26 mouse cellular contexts compared by ENCODE assay signal in the genomic region with DNA sequence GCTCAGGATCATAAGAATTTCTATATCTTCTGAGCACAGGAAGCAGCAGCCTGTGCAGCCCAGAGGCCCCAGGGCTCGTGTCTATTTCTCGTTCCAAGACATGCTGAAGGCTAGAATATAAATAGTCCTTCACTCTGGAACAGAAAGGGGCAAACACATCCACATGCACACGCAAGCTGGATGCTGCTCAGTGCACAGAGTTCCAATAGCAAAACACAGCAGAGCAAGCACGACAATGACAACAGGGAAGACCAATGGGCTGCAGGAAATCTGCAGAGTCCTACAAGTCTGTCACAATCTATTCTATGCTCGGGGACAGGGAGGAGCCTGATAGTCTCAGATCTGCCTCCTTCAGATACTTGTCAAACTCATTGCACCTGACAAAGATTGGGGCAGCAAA. TPM values are rescaled to one million over a fixed set of nuclear protein-coding genes. Genes with fewer than 3 reads are reported as not detected.
A peak's percentile ranks its signal among the peaks of the same experiment; 100 is the strongest.
DNase-seq lines count a peak whose midpoint lies in the region; ATAC-seq lines count a peak whose summit lies in the region.
"Had no signal": no experiment of that assay in that cellular context is flagged by ENCODE, and none has a peak within 500 bp of the region (broad histone marks: within the 10 kb centered on the region; RNA-seq: fewer than 3 reads in every experiment).

No protein-coding gene starts in this region.

- intact Hi-C loops in left cerebral cortex, postnatal 25 days (cut with DNase I): no loop called here

- H3K4me1 ChIP-seq in forebrain, embryonic 16.5 days (replicated peaks; ENCODE audit: control insufficient read depth, insufficient read depth, low read length): peaks cover 12% of the 10 kb centered on the region
- H3K4me1 ChIP-seq in forebrain, embryonic 10.5 days: peaks cover 8% of the 10 kb centered on the region
- peaks cover 9% of the 10 kb centered on the region for H3K4me1 ChIP-seq in heart, embryonic 12.5 days (replicated peaks)
- H3K4me1 ChIP-seq: embryonic facial prominence, embryonic 13.5 days; hindbrain, embryonic 10.5 days; intestine, embryonic 15.5 days had no signal

- H3K4me2 ChIP-seq in forebrain, embryonic 16.5 days (ENCODE audit: low read length): no peak overlapping the region
- no peak overlapping the region; the same call in 1 of the 2 replicates for H3K4me2 ChIP-seq in heart, embryonic 12.5 days
- H3K4me2 ChIP-seq: embryonic facial prominence, embryonic 13.5 days; intestine, embryonic 15.5 days had no signal

- H3K36me3 ChIP-seq in forebrain, embryonic 16.5 days (ENCODE audit: control insufficient read depth, insufficient read depth): no peaks in the 10 kb centered on the region
- no peaks in the 10 kb centered on the region for H3K36me3 ChIP-seq in forebrain, embryonic 10.5 days (replicated peaks)
- H3K36me3 ChIP-seq in heart, embryonic 12.5 days: no peaks in the 10 kb centered on the region
- H3K36me3 ChIP-seq: embryonic facial prominence, embryonic 13.5 days; hindbrain, embryonic 10.5 days; intestine, embryonic 15.5 days had no signal

- H3K9me3 ChIP-seq in forebrain, embryonic 16.5 days (ENCODE audit: control insufficient read depth, low read length): no peaks in the 10 kb centered on the region
- H3K9me3 ChIP-seq in forebrain, embryonic 10.5 days: no peaks in the 10 kb centered on the region
- no peaks in the 10 kb centered on the region for H3K9me3 ChIP-seq in heart, embryonic 12.5 days (replicated peaks)
- H3K9me3 ChIP-seq: embryonic facial prominence, embryonic 13.5 days; hindbrain, embryonic 10.5 days; intestine, embryonic 15.5 days had no signal

- WGBS in forebrain, embryonic 16.5 days: 78% methylated on average over 5 of the region's 5 CpGs
- 85% methylated on average over 5 of the region's 5 CpGs for WGBS in forebrain, embryonic 10.5 days
- 32% methylated on average over 5 of the region's 5 CpGs for WGBS in heart, embryonic 12.5 days

- peak; percentile 59 for ATAC-seq in forebrain, embryonic 16.5 days
- no peak for ATAC-seq in heart, embryonic 12.5 days (ENCODE audit: insufficient number of reproducible peaks, low FRiP score)
- ATAC-seq: CD4-positive, CD25-positive, alpha-beta regulatory T cell, adult 4 months; hindbrain, embryonic 16.5 days; intestine, embryonic 15.5 days; midbrain, embryonic 16.5 days had no signal

- no peak overlapping the region for H3K4me3 ChIP-seq in forebrain, embryonic 16.5 days (replicated peaks; ENCODE audit: low read length)
- no peak overlapping the region for H3K4me3 ChIP-seq in forebrain, embryonic 10.5 days
- H3K4me3 ChIP-seq in heart, embryonic 12.5 days: no peak overlapping the region
- H3K4me3 ChIP-seq: embryonic facial prominence, embryonic 13.5 days; erythroblast, embryonic 14.5 days; hindbrain, embryonic 10.5 days; intestine, embryonic 15.5 days; myocyte had no signal

- no peak overlapping the region for H3K9ac ChIP-seq in forebrain, embryonic 16.5 days (replicated peaks; ENCODE audit: low read depth, low read length)
- no peak overlapping the region for H3K9ac ChIP-seq in heart, embryonic 12.5 days
- H3K9ac ChIP-seq: embryonic facial prominence, embryonic 13.5 days; intestine, embryonic 15.5 days had no signal

- DNase-seq in forebrain, embryonic 10.5 days (ENCODE audit: extremely low spot score, low spot score): no peak
- DNase-seq in heart, adult 11 months: peak; percentile 82
- DNase-seq in left cerebral cortex, postnatal 25 days (ENCODE audit: low spot score in 2 of 2): peak; percentile 12 to 24
- no peak for DNase-seq in left cerebral cortex, adult 9 months (ENCODE audit: low spot score in 2 of 2)
- peak; percentile 3 for DNase-seq in right cerebral cortex, postnatal 4 days
- no peak for DNase-seq in neural tube, embryonic 10.5 days (ENCODE audit: extremely low spot score, low spot score)
- DNase-seq: adrenal gland, postnatal 14 days; cerebellum, adult 8-10 months; cerebellum, postnatal 36 days; embryo, embryonic 11 days; kidney, adult 8-10 months; kidney, postnatal 14 days; thymus, adult 18-20 months; thymus, postnatal 36 days had no signal

- H3K27me3 ChIP-seq in forebrain, embryonic 16.5 days (replicated peaks; ENCODE audit: control insufficient read depth, insufficient read depth, low read length): no peaks in the 10 kb centered on the region
- H3K27me3 ChIP-seq in forebrain, embryonic 10.5 days (ENCODE audit: poor library complexity, severe bottlenecking): no peaks in the 10 kb centered on the region
- H3K27me3 ChIP-seq in heart, embryonic 12.5 days (replicated peaks): no peaks in the 10 kb centered on the region
- H3K27me3 ChIP-seq: embryonic facial prominence, embryonic 13.5 days; intestine, embryonic 15.5 days had no signal

- H3K27ac ChIP-seq in forebrain, embryonic 16.5 days (ENCODE audit: low read length): no peak overlapping the region
- H3K27ac ChIP-seq in forebrain, embryonic 10.5 days: no peak overlapping the region
- no peak overlapping the region for H3K27ac ChIP-seq in heart, embryonic 12.5 days (ENCODE audit: poor library complexity, severe bottlenecking)
- H3K27ac ChIP-seq: embryonic facial prominence, embryonic 13.5 days; hindbrain, embryonic 10.5 days; intestine, embryonic 15.5 days; macrophage had no signal

RNA-seq across cellular contexts. Expression of a gene that starts 42.2 kb away (rescaled TPM):
- polyA plus RNA-seq in forebrain, embryonic 16.5 days (2015; fragmentation: Nextera tagmentation; extraction: Ambion mirVana): 4.3 and 6.5 TPM in 2 replicates
- 2.2 and 2.4 TPM in 2 replicates for polyA plus RNA-seq in forebrain, embryonic 10.5 days (2016; fragmentation: Nextera tagmentation; extraction: Ambion mirVana)
- polyA plus RNA-seq in heart, embryonic 12.5 days (2016; fragmentation: Nextera tagmentation; extraction: Ambion mirVana): 2.7 and 3.8 TPM in 2 replicates
- 100 to 1,000 TPM in 1 of 2 experiments, 10 to 100 TPM in 1; 93.5 to 100 TPM for total RNA-seq in left cerebral cortex, postnatal 25 days (2021)
- total RNA-seq: granulocyte monocyte progenitor cell, adult 5-6 weeks had no signal
- polyA plus RNA-seq: erythroblast, embryonic 14.5 days; macrophage had no signal

Comparison
In these comparisons a context has a peak if more than half of its experiments do, and no peak if none do; other contexts are left out.
1. DNase-seq: peak in heart, adult 11 months (single experiment), left cerebral cortex, postnatal 25 days (2 of 2) and right cerebral cortex, postnatal 4 days (single experiment); none in forebrain, embryonic 10.5 days (single experiment), left cerebral cortex, adult 9 months (0 of 2) and neural tube, embryonic 10.5 days (single experiment).